Mouse (Mus musculus): ENCODE results near the gene Coa3.

DNA sequence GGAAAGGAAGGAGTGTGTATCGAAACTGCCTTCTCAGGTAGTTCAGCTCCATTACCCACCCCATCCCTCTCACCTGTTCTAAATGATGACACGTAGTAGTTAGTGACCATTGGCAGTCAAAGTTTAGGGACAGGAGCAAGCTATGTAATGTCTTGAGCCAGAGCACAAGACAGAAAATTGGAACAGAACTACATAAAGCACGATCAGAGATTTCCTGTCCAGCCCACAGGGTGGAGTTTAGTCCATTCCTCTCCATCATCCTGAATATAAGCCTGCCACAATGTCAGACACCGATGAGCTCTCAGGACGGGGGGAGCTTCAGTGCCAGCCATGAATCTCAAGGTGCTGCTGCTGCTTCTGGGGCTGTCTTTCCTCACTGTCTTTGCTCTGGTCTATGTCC lies 45.8 kb upstream of the Coa3 start, which contains the start of gene Aoc2:
- no peak for TF ChIP-seq CTCF (IDR thresholded peaks at IDR 0.05; ENCODE audit: insufficient read depth, low read length)
- TF ChIP-seq POLR2A (IDR thresholded peaks at IDR 0.05; ENCODE audit: borderline replicate concordance, extremely low read depth, low read depth, low read length) = no peak
